Comparison of ENCODE assay signal across 10 mouse cellular contexts in genomic region chr12:73367460-73368079, GRCm38 (mm10).
DNase-seq lines count a peak whose midpoint lies in the region; ATAC-seq and TF ChIP-seq lines count a peak whose summit lies in the region.
"Had no signal": no experiment of that assay in that cellular context is flagged by ENCODE, and none has a peak within 500 bp of the region (broad histone marks: within the 10 kb centered on the region; RNA-seq: fewer than 3 reads in every experiment).

No protein-coding gene starts in this region.

- H3K27me3 ChIP-seq in heart, embryonic 11.5 days (ENCODE audit: control insufficient read depth, insufficient read depth, low read length) = no peaks in the 10 kb centered on the region
- H3K27me3 ChIP-seq in CH12.LX (replicated peaks) = no peaks in the 10 kb centered on the region
- no peaks in the 10 kb centered on the region for H3K27me3 ChIP-seq in limb, embryonic 11.5 days (ENCODE audit: control insufficient read depth, insufficient read depth, low read length)

- peaks cover 6% of the 10 kb centered on the region; the same call in 1 of the 2 replicates for H3K4me1 ChIP-seq in heart, embryonic 11.5 days (ENCODE audit: control insufficient read depth, insufficient read depth, low read length)
- H3K4me1 ChIP-seq in CH12.LX (ENCODE audit: control insufficient read depth in 1 of 2, insufficient read depth in 2 of 2) = peaks cover 8 to 33% of the 10 kb centered on the region in 2 experiments
- H3K4me1 ChIP-seq in limb, embryonic 11.5 days (ENCODE audit: control insufficient read depth, insufficient read depth, low read length) = peaks cover 29% of the 10 kb centered on the region

- H3K4me2 ChIP-seq in heart, embryonic 11.5 days = no peak overlapping the region; the same call in 1 of the 2 replicates
- H3K4me2 ChIP-seq in CH12.LX (ENCODE audit: insufficient read depth, low read depth, poor library complexity, severe bottlenecking) = peak overlapping the region; percentile 18; the same call in 1 of the 2 replicates
- H3K4me2 ChIP-seq in limb, embryonic 11.5 days (ENCODE audit: low read depth, severe bottlenecking) = peak overlapping the region; percentile 19; the same call in 1 of the 2 replicates

- no peak for DNase-seq in heart, postnatal 14 days
- peak; percentile 77 for DNase-seq in CH12.LX (ENCODE audit: extremely low read depth)
- DNase-seq in fibroblast of lung, adult 2 months (ENCODE audit: low read depth) = peak; percentile 96
- peak; percentile 88 for DNase-seq in limb, embryonic 11.5 days (ENCODE audit: low spot score)
- no peak for DNase-seq in urinary bladder, postnatal 14 days (ENCODE audit: low spot score)
- DNase-seq: cerebellum, postnatal 14 days had no signal

- H3K79me2 ChIP-seq in CH12.LX (replicated peaks; ENCODE audit: control insufficient read depth, extremely low read depth, insufficient read depth, poor library complexity, severe bottlenecking) = no peaks in the 10 kb centered on the region

- no peak overlapping the region for H3K9ac ChIP-seq in heart, embryonic 11.5 days (ENCODE audit: low read depth, low read length)
- H3K9ac ChIP-seq in CH12.LX (ENCODE audit: insufficient read depth, low read depth) = no peak overlapping the region
- no peak overlapping the region; the same call in 1 of the 2 replicates for H3K9ac ChIP-seq in limb, embryonic 11.5 days (ENCODE audit: low read length)
- H3K9ac ChIP-seq: liver, embryonic 14.5 days had no signal

- in situ Hi-C loops in CH12.LX (cut with MboI; ENCODE audit: low pct_ligation_motif_present, low pct_unique_long_range_greater_than_20kb, low sequenced_read_pairs) = no loop called here

- TF ChIP-seq CTCF in CH12.LX (conservative IDR thresholded peaks at IDR 0.05 in 1 of 2, IDR thresholded peaks at IDR 0.05 in 1 of 2; ENCODE audit: low read depth in 2 of 2, low read length in 2 of 2) = no peak

- 24% methylated on average over 20 of the region's 20 CpGs for WGBS in heart, embryonic 11.5 days (ENCODE audit: insufficient replicate concordance)
- 2% methylated on average over 20 of the region's 20 CpGs for WGBS in limb, embryonic 11.5 days

- no peak for TF ChIP-seq POLR2A in CH12.LX (IDR thresholded peaks at IDR 0.05; ENCODE audit: low read depth, low read length)

- no peaks in the 10 kb centered on the region for H3K9me3 ChIP-seq in heart, embryonic 11.5 days (replicated peaks; ENCODE audit: control insufficient read depth, low read length)
- H3K9me3 ChIP-seq in CH12.LX (replicated peaks; ENCODE audit: low read length) = no peaks in the 10 kb centered on the region
- no peaks in the 10 kb centered on the region for H3K9me3 ChIP-seq in limb, embryonic 11.5 days (ENCODE audit: control insufficient read depth, low read length)

- no peak overlapping the region for H3K4me3 ChIP-seq in heart, embryonic 11.5 days (ENCODE audit: low read depth, low read length)
- no peak overlapping the region for H3K4me3 ChIP-seq in CH12.LX (replicated peaks in 1 of 3; ENCODE audit: low read depth in 2 of 3, low read length in 2 of 3, poor library complexity in 1 of 3)
- no peak overlapping the region for H3K4me3 ChIP-seq in limb, embryonic 11.5 days (ENCODE audit: low read depth, low read length)

- TF ChIP-seq EP300 in CH12.LX (IDR thresholded peaks at IDR 0.05; ENCODE audit: low read length) = peak; percentile 44; the same call in 1 of the 2 replicates

- ATAC-seq in heart, embryonic 11.5 days (replicated peaks; ENCODE audit: insufficient number of reproducible peaks, low FRiP score, low TSS enrichment) = peak; percentile 44; the same call in 1 of the 2 replicates
- ATAC-seq in limb, embryonic 11.5 days (ENCODE audit: insufficient number of reproducible peaks, low FRiP score, low TSS enrichment, low read depth) = peak; percentile 89
- ATAC-seq in megakaryocyte-erythroid progenitor cell, adult 5-6 weeks (replicated peaks; ENCODE audit: low FRiP score, low TSS enrichment, poor library complexity, severe bottlenecking) = no peak
- no peak for ATAC-seq in erythroid progenitor cell, adult 5-6 weeks (replicated peaks; ENCODE audit: low FRiP score, poor library complexity, severe bottlenecking)

- intact Hi-C loops in heart, postnatal 14 days (cut with DNase I) = no loop called here

- TF ChIP-seq RAD21 in CH12.LX (IDR thresholded peaks at IDR 0.05; ENCODE audit: low read depth, low read length) = no peak; the same call in 1 of the 2 replicates

- no peaks in the 10 kb centered on the region for H3K36me3 ChIP-seq in heart, embryonic 11.5 days (ENCODE audit: control insufficient read depth, insufficient read depth, low read length)
- H3K36me3 ChIP-seq in CH12.LX (replicated peaks in 1 of 2; ENCODE audit: control insufficient read depth in 1 of 2, insufficient read depth in 1 of 2, low read length in 1 of 2) = no peaks in the 10 kb centered on the region
- no peaks in the 10 kb centered on the region for H3K36me3 ChIP-seq in limb, embryonic 11.5 days (ENCODE audit: control insufficient read depth, insufficient read depth, low read length)

- no peak overlapping the region for H3K27ac ChIP-seq in heart, embryonic 11.5 days (ENCODE audit: low read depth, low read length)
- H3K27ac ChIP-seq in CH12.LX (ENCODE audit: insufficient read depth, low read depth) = no peak overlapping the region
- H3K27ac ChIP-seq in limb, embryonic 11.5 days (replicated peaks; ENCODE audit: low read depth, low read length) = peak overlapping the region; percentile 88
- H3K27ac ChIP-seq: liver, embryonic 14.5 days had no signal

- dilution Hi-C loops in CH12.LX (cut with MboI; ENCODE audit: extremely low pct_ligation_motif_present, extremely low pct_unique_long_range_greater_than_20kb, low sequenced_read_pairs) = no loop called here

TF ChIP-seq in CH12.LX, 34 proteins besides CTCF, POLR2A, EP300 and RAD21:
- peak; percentile 50; the same call in 1 of the 2 replicates for TF ChIP-seq IRF4 (IDR thresholded peaks at IDR 0.05; ENCODE audit: low read depth, low read length)
- TF ChIP-seq NELFE (IDR thresholded peaks at IDR 0.05; ENCODE audit: low read depth, low read length) = no peak
- TF ChIP-seq TBP (conservative IDR thresholded peaks at IDR 0.05; ENCODE audit: low read depth, low read length) = no peak
- no peak for TF ChIP-seq GABPA (IDR thresholded peaks at IDR 0.05; ENCODE audit: insufficient replicate concordance, low read depth, low read length)
- no peak for TF ChIP-seq CHD2 (IDR thresholded peaks at IDR 0.05; ENCODE audit: low read length)
- TF ChIP-seq BHLHE40 (IDR thresholded peaks at IDR 0.05; ENCODE audit: low read depth, low read length) = no peak; the same call in 1 of the 2 replicates
- peak; percentile 55; the same call in 1 of the 2 replicates for TF ChIP-seq TCF12 (IDR thresholded peaks at IDR 0.05; ENCODE audit: low read depth, low read length)
- no peak for TF ChIP-seq KAT2A (IDR thresholded peaks at IDR 0.05; ENCODE audit: insufficient replicate concordance, low read length)
- TF ChIP-seq CHD1 (IDR thresholded peaks at IDR 0.05; ENCODE audit: low read depth, low read length) = no peak
TF ChIP-seq in CH12.LX: peak in this region for 2.

Comparison
In these comparisons a context has a peak if more than half of its experiments do, and no peak if none do; other contexts are left out.
1. ATAC-seq: peak in heart, embryonic 11.5 days (single experiment) and limb, embryonic 11.5 days (single experiment); none in megakaryocyte-erythroid progenitor cell, adult 5-6 weeks (single experiment) and erythroid progenitor cell, adult 5-6 weeks (single experiment).
2. DNase-seq: peak in CH12.LX (single experiment), fibroblast of lung, adult 2 months (single experiment) and limb, embryonic 11.5 days (single experiment); none in heart, postnatal 14 days (0 of 2) and urinary bladder, postnatal 14 days (single experiment).